Mouse (Mus musculus): ENCODE results near the gene Rwdd3.

Gene Rwdd3

GRCm38 (mm10) chr3:121171243-121171871 lies at the start of gene Rwdd3:
Gene Rwdd3 (minus strand): TSS chr3:121171695.
- peak; percentile 86 for DNase-seq (ENCODE audit: low spot score)

DNA sequence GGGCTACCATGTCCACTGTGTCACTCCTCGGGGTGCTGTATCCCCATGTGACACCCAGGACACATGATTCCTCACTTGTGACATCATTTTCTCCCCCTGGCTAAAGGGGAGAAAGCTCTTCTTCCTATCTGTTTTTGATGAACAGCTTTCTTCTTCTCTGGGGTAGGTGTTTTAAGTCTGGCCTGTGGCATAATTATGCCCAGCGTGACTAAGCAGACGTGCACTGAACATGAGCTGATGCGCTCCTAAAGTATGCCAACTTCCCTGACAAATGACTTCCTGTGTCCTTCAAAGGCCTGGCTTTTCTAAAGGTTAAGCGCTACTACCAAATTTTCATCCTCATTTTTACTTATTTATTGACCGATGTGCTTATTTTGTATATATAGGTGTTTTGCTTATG lies 45.5 kb upstream of the Rwdd3 start:
- DNase-seq (ENCODE audit: low spot score), result no peak

DNA sequence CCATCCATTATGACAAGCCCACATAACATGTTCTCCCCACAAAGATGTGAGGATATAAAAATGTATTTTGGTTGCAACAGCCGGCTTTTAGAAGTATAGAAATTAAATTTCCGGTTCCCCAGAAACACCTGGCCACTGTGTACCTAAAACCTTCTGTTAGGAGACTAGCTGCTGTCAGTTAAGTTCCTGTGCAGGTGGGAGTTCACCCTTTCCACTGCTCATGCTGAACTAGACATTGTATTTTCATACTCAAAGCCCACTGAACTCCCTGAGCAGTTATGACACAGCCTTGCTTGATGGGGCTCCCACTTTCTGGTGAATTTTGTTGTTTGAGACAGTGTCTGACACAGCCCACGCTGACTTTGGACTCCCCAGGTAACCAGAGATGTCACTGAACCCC lies 42.0 kb upstream of the Rwdd3 start:
- DNase-seq (ENCODE audit: low spot score), result no peak

DNA sequence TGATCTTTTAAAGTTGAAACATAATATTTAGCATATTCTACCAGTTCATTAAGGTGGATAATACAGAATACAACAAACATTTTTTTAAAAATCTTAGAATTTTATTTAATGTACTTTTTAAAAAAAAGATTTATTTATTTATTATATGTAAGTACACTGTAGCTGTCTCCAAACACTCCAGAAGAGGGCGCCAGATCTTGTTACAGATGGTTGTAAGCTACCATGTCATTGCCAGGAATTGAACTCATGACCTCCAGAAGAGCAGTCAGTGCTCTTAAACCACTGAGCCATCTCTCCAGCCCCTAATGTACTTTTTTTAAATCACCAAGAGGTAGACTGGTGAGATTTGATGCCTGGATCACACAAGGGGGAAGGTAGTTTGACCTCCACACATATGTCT lies 40.7 kb upstream of the Rwdd3 start:
- no peak for DNase-seq (ENCODE audit: low spot score)

DNA sequence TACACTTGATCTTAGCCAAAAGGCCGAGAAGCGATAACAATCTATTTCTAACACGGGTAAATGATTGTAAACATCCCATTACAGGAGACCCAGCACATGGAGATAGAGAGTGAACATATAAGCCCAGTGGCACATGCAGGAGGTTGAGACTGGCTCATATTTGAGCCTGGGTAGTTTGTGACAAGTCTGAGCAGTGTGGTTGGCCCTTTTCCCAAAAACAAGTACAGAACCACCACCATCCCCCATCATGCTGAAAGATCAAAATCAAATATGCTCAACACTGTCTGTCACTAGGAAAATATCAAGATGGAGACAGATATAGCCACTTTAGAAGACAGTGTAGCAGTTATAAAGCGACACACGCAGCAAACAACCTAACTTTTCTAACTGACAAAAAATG lies 37.5 kb upstream of the Rwdd3 start:
- DNase-seq (ENCODE audit: low spot score), result no peak

DNA sequence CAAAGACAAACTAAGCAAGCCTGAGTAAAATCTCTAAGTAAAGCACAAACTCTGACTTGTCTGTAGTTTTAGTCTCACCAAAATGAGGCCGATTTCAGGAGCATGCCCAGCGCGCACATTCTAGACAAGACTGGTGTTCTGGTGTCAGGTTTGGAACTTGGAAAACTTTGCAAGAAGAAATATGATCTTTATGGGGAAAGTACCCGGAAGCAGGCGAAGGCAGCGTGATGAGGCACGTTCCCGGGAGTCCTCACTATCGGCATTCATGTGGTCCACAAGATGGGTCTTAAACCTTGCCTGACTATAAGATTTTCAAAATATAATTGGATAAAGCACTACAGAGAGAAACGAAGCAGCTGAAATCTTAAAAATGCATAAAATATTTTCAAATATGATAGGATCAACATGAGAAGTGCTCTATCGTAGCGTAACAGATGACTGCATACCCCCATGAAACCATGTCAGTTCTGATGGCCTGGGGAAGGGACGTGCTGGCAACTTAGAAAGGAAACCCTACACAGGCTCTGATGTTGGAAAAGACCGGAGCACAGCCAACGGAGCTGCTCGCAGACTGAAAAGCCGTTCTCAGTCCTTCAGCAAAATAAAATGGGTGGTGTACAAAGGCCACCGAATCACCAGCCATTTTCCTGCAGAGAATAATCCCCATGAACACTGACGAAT lies 34.8 kb upstream of the Rwdd3 start:
- DNase-seq (ENCODE audit: low spot score), result no peak

- no peak for DNase-seq (ENCODE audit: low spot score)
Measured at GRCm38 (mm10) chr3:121202638-121203037, 31.1 kb upstream of the Rwdd3 start.

DNA sequence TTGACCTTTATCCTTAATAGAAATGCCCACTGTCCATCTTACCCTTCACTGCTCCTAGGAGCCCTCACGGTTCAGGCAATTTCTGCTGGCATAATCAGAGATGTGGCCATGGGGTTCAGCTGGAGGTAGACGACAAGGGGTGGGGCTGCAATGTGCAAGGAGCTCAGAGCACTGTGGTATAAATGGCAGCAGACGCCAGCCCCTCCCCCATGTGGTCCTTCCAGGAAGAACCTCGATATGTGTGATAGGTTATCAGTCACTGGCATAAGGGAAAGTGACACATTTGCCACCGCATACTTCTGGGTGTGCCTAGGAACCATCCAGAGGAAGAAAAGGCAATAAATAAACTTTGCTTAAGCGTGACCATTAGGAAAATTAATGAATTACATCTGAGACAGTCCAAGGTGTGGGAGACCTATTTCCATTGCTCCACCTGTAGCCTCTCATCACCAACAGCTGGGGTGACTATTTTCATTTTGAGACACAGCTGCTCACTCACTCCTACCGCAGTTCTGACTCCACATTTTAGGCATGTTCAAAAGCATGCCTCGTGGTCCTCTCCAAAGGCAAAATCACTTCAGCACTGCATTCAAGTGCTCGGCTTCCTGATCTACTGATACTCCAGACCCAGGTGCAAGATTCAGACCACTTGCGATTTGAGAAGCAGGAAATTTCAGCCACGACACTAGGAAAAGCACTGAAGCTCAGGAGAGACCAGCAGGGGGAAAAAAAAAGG lies 29.7 kb upstream of the Rwdd3 start:
- DNase-seq (ENCODE audit: low spot score), result no peak

DNA sequence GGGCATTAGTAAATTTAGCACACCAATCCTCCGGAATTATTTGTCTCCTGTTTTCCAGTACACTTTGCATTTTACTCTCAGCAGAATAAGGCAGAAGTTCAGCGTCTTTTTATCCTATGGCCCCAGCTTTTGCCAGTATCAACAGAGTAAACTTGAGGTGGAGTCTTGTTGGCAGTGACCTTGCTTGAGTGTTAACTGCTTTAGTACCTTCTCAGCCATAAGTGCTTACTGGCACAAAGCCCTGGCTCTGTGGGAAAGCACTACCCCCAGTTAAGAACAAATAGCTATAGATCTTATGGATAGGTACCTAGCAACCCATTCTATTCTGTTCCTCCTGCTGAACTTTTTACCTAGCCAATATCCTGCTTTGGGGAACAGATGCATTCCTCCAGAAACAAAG lies 17.7 kb upstream of the Rwdd3 start:
- no peak for DNase-seq (ENCODE audit: low spot score)

DNA sequence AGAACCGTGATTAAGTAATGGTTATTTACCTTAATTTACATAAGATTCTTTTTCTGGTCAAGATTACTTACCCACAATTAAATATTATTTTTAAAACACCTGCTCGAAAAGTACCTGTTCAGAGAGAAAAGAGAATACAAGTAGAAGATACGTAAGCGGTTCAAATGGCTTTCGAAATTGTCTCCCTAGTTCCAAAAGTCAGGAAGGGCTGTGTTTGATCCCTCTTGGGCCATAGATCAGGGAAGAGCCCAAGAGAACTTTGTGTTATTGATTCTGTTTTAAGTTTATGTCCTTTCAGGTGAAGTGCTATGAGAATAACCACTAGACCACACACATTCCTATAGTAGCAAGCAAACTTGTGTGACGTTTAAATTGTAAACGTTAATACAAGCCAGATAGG lies 16.0 kb upstream of the Rwdd3 start:
- DNase-seq (ENCODE audit: low spot score), result no peak

DNA sequence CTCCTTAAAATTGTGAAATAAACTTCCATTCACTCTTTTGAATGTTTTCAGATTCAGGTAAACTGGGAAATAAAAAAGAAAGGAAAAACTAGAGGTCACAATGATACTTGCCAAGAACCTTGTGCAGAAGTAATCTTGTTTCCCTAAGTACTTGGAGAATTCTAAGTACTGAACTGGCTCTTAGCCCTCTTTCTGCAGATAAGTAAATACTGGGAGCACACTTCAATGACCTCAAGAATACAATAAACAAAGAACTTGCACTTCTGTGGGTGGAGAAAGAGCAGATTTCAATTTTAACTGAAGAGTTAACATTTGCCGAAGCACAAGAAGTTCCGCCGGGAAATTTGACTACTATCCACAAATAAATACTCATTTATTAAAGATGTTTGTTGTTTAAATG lies 15.4 kb upstream of the Rwdd3 start:
- DNase-seq (ENCODE audit: low spot score), result no peak

DNA sequence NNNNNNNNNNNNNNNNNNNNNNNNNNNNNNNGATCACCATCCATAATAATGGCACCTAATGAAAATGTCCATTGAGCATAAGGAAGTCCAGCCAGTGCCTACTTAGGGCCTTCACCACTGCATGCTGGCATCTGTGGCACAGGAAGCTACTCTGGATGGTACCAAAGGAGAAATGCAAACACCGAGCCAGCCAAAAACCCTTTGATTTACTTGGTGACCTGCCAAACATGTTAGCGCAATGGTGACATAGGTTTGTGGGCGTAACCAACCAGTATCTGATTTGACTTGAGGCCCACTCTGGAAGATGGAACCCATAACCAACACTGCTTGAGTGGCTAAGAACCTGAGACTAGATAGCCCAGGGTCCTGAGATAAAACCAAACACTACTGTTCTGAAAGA lies 13.7 kb upstream of the Rwdd3 start:
- no peak for DNase-seq (ENCODE audit: low spot score)

DNA sequence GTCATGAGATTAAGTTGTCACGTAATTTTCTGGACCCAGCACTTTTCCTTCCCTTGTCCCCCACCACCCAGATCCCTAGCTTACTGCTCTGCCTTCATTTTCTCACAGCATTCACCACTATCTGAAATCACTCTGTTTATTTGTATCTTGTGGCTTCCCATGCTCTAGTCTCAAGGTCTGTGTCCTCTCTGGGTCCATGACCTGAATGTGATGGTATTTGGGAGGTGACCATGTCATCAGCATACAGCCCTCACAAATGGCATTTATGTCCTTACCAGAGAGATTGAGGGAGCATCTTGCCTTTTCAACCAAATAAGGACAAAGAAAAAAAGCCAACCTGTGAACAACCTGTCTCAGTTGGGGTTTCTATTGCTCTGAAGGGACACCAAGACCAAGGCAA lies 4.5 kb upstream of the Rwdd3 start:
- no peak for DNase-seq (ENCODE audit: low spot score)

DNA sequence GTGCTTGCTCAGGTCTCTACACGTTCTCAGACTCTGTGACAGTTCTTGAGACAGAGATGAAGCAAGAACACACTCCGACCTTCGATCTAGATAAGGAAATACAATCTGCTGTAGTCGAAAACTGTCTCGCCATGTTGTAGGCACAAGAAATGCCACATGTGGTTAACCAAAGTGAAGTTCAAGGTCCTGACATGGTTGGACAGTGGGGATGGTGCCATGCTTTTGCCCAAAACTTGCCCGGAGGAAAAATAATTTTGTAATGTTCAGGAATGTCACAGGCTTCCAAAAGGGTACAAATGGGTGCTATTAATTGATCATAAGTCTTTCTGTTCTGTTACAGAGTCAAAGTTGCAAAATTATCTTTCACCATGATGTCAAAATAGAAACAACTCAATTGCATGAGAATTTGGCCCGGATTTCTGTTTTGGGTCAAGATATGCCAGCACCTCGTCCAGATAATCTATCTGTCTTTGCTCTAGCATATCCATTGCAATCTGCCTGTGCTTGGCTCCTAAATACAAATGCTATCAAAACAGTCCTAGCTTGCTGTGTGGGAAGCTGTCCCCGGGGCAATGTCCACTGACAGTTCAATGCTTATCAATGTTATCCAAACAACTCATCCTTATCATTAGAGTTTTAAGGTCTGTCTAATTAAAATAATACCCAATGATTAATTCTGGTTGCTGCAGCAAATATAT lies 2.9 kb upstream of the Rwdd3 start:
- no peak for DNase-seq (ENCODE audit: low spot score)

- no peak for DNase-seq (ENCODE audit: low spot score)
Measured at GRCm38 (mm10) chr3:121172718-121173117, 1.2 kb upstream of the Rwdd3 start.

DNA sequence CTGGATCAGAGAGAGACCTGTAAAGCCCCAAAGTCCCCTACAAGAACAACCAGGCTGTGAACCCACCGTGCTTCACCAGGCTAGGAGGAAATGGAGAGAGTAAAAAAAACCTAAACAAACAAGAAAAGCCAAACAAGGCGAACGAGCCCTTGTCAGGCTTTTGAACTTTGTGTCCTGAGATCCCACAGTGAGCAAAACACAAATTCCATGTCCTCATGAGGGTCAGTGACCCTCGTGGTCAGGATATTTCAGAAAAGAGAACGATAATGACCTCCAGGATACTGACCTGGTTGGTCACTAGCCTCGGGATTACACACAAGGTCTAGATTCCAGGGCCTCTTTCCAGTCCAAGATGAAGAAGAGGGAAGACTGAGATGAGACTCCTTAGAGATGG lies 374 bp upstream of the Rwdd3 start:
- no peak for DNase-seq (ENCODE audit: low spot score)

GRCm38 (mm10) chr3:121170631-121171030 lies 864 bp downstream of the Rwdd3 start:
- no peak for DNase-seq (ENCODE audit: low spot score)

GRCm38 (mm10) chr3:121169092-121169942 lies 2.2 kb downstream of the Rwdd3 start:
- no peak for DNase-seq (ENCODE audit: low spot score)

DNA sequence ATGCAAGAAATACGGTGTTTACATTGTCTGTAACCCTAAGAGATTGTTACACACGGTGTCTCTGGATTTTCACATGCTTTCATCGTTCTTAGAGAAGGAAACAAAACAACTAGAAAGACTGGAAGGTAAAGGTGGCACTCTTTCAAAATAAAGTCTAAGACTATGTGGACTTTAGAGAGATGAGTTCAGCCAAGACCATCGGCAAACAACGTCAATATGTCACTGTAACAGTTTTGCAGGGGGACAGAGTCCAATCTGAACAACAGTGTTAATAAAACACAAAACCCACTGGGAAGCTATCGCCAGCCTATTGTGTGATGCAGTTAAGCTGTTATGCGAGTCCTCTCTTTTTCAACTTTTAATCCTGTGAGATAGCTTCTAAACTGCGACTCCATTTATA lies 2.9 kb downstream of the Rwdd3 start:
- DNase-seq (ENCODE audit: low spot score), result no peak

DNA sequence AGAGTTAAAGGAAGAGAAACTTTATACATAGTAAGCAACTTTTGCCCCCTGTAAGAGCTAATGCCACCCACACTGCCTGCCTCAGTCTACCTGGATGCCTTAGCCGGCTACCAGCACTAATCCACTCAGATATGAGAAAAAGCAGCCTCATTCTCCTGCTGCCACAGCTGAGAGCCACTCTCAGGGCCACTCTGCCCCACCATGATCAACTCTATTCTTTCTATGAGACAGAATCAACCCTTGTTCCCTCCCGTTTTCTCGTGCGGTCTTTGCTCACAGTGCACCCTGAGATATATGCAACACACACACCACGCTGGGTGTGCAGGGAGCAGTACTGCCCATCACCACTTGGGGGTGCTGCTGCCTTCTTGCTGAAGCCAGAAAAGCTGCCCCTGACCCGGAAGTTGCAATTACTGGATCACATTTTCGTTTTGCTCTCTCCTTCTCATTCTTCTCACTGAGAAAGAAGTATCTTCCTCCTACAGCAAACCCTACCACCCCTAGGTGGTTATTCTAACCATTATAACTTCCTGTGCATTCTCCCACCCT lies 8.2 kb downstream of the Rwdd3 start:
- no peak for DNase-seq (ENCODE audit: low spot score)

- DNase-seq (ENCODE audit: low spot score), result no peak
Measured at GRCm38 (mm10) chr3:121161661-121162060, 9.8 kb downstream of the Rwdd3 start.

DNA sequence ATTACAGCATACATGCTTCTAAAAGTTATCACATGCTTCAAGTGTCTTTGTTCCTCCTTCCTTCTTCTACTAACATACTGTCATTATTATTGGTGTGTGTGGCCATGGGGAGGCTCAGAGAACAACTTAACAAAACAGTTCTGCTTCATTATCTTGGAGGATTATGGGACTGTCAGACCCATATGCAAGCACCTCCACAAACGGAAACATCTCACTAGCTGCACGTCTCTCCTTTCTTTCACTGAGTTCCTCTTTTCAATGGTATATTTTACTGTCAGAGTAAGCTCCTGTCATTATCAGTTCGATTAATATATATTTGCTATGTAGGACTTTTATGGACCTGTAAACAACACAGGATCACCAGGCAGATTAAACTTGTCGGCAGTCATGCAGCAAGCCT lies 11.1 kb downstream of the Rwdd3 start:
- DNase-seq (ENCODE audit: low spot score), result no peak

Data from layer of hippocampus, adult 9-10 months (tissue).